Mouse (Mus musculus): Measurements from ENCODE around the gene Paox. TPM values are rescaled to one million over a fixed set of nuclear protein-coding genes. Genes with fewer than 3 reads are reported as not detected.
"Not testable (repeated sequence)": the region's sequence is repeated elsewhere in the genome, so short reads cannot be mapped to it uniquely, and the experiment has no call there.

Paox gene
- polyA plus RNA-seq, 1 experiment from 2014 or later: 11.4 TPM

- Histone ChIP-seq H3K4me1 (replicated peaks) (peaks cover 16% of the 10 kb centered on the region), H3K4me2 (peak overlapping the region; percentile 66), H3K27me3 (no peaks in the 10 kb centered on the region; the same call in 1 of the 2 replicates), H3K36me3 (peaks cover 10% of the 10 kb centered on the region), H3K9ac (peak overlapping the region; percentile 76), H3K9me3 (no peaks in the 10 kb centered on the region), H3K4me3 (peak overlapping the region; percentile 60), H3K27ac (replicated peaks) (0 out of 2 replicates have a peak overlapping the region, but pooled peaks have one; percentile 19)
- ATAC-seq (ENCODE audit: low read depth): peak; percentile 94
- 2% methylated on average over 40 of the region's 40 CpGs for WGBS
These were observed 9.9 kb downstream of the Paox start for GRCm38 (mm10) chr7:140125278-140126021.

GRCm38 (mm10) chr7:140126022-140126350 is 10.4 kb downstream of the Paox start:
- no peaks in the 10 kb centered on the region; the same call in 1 of the 2 replicates for H3K27me3 ChIP-seq
- H3K4me1 ChIP-seq (replicated peaks): peaks cover 16% of the 10 kb centered on the region
- H3K36me3 ChIP-seq: peaks cover 15% of the 10 kb centered on the region
- H3K4me3 ChIP-seq: peak overlapping the region; percentile 60
- WGBS: 11% methylated on average over 5 of the region's 5 CpGs
- H3K9ac ChIP-seq: peak overlapping the region; percentile 76
- peak; percentile 37 for ATAC-seq (ENCODE audit: low read depth)
- no peaks in the 10 kb centered on the region for H3K9me3 ChIP-seq
- H3K4me2 ChIP-seq: peak overlapping the region; percentile 66
- H3K27ac ChIP-seq (replicated peaks): no peak overlapping the region

GRCm38 (mm10) chr7:140126934-140127333 is 11.3 kb downstream of the Paox start:
- Histone ChIP-seq H3K4me2 (peak overlapping the region; percentile 11; the same call in 1 of the 2 replicates), H3K4me3 (no peak overlapping the region), H3K4me1 (replicated peaks) (peaks cover 16% of the 10 kb centered on the region), H3K9ac (no peak overlapping the region), H3K27ac (replicated peaks) (no peak overlapping the region), H3K36me3 (peaks cover 15% of the 10 kb centered on the region), H3K9me3 (no peaks in the 10 kb centered on the region), H3K27me3 (no peaks in the 10 kb centered on the region; the same call in 1 of the 2 replicates)
- no peak for ATAC-seq (ENCODE audit: low read depth)
- whole genome bisulfite sequencing: 92% methylated on average over 3 of the region's 3 CpGs

DNA sequence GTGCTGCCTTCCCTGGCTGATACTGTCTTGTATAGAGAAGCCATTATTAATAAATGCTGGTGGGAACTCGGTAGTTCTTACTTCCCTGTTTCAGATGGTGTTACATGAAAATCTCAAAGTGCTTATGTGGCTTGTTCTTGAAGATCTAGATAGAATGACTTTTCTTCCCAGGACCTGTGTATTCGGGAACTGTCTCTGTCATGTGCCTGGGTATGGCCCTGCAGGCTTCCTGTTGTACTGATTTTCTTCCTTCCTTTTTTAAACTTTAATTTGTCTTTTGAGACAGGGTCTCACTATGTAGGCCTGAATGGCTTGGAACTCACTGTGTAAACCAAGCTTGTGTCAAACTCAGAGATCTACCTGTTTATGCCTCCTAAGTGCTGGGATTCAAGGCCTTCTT is 12.3 kb downstream of the Paox start:
- peaks cover 15% of the 10 kb centered on the region for H3K36me3 ChIP-seq
- peaks cover 16% of the 10 kb centered on the region for H3K4me1 ChIP-seq (replicated peaks)
- no peak overlapping the region for H3K9ac ChIP-seq
- no peaks in the 10 kb centered on the region for H3K27me3 ChIP-seq
- no peak overlapping the region for H3K27ac ChIP-seq (replicated peaks)
- H3K9me3 ChIP-seq: no peaks in the 10 kb centered on the region
- WGBS: 77% methylated on average over 2 of the region's 2 CpGs
- H3K4me2 ChIP-seq: no peak overlapping the region
- no peak for ATAC-seq (ENCODE audit: low read depth)
- H3K4me3 ChIP-seq: no peak overlapping the region

- 95% methylated on average over 7 of the region's 7 CpGs for WGBS
- H3K27me3 ChIP-seq; ATAC-seq (ENCODE audit: low read depth); H3K9ac ChIP-seq; H3K4me2 ChIP-seq; H3K9me3 ChIP-seq; H3K4me3 ChIP-seq; H3K4me1 ChIP-seq (replicated peaks); H3K27ac ChIP-seq (replicated peaks): not testable (repeated sequence)
- H3K36me3 ChIP-seq: peaks cover 15% of the 10 kb centered on the region
These were observed 16.6 kb downstream of the Paox start for GRCm38 (mm10) chr7:140132184-140132583.

GRCm38 (mm10) chr7:140134033-140134432 is 18.4 kb downstream of the Paox start:
- Histone ChIP-seq H3K4me1 (replicated peaks) (peaks cover 14% of the 10 kb centered on the region), H3K36me3 (peaks cover 15% of the 10 kb centered on the region)
- WGBS: 95% methylated on average over 7 of the region's 7 CpGs
- not testable (repeated sequence) for H3K4me2 ChIP-seq; H3K27me3 ChIP-seq; H3K27ac ChIP-seq (replicated peaks); H3K9me3 ChIP-seq; H3K4me3 ChIP-seq; ATAC-seq (ENCODE audit: low read depth); H3K9ac ChIP-seq

DNA sequence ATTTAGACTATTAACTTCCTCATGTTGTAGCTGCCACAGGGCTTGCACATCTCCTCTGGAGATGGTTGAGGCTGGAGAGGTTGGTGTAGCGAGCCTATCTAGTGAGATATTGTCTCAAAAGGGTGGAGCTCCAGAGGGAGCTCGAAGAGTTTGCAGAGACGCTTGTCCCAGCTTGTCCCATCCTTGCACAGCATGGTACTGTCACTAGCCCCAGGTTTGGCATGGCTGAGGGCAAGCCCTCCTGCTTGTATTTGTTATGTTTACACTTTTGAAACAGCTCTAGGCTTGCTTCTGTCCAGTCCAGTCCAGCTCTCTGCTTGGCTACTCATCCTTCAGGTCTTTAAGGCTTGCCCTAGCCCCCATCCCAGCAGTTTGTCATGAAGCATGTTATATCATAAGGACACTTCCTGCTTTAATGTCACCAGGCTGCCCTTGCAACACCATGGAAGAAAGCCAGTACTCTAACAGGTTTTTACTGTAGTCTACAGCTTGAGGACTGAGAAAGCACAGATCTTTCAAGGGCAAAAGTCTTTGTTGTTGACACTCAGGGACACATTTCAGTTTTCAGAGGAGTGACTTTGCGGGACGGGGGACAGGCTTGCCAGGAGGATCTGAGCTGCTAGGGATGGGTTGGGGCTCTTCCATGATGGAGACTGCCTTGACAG is 19.6 kb downstream of the Paox start:
- Histone ChIP-seq H3K27ac (replicated peaks) (no peak overlapping the region), H3K4me1 (replicated peaks) (peaks cover 14% of the 10 kb centered on the region), H3K27me3 (no peaks in the 10 kb centered on the region), H3K36me3 (peaks cover 7% of the 10 kb centered on the region; the same call in 1 of the 2 replicates), H3K9me3 (no peaks in the 10 kb centered on the region), H3K4me2 (no peak overlapping the region), H3K4me3 (no peak overlapping the region), H3K9ac (no peak overlapping the region)
- ATAC-seq (ENCODE audit: low read depth): no peak
- WGBS: 88% methylated on average over 5 of the region's 5 CpGs

GRCm38 (mm10) chr7:140137135-140138020 is 21.8 kb downstream of the Paox start, which contains the start of gene Mtg1:
Gene Mtg1, plus strand, starts transcription at chr7:140137564.
- Histone ChIP-seq H3K36me3 (no peaks in the 10 kb centered on the region), H3K4me1 (replicated peaks) (peaks cover 14% of the 10 kb centered on the region), H3K9ac (peak within 1 kb of the TSS; percentile 87), H3K27ac (replicated peaks) (peak within 1 kb of the TSS; percentile 83), H3K27me3 (no peaks in the 10 kb centered on the region), H3K4me2 (peak within 1 kb of the TSS; percentile 79), H3K9me3 (no peaks in the 10 kb centered on the region), H3K4me3 (peak within 1 kb of the TSS; percentile 73)
- ATAC-seq (ENCODE audit: low read depth): peak; percentile 98
- 2% methylated on average over 39 of the region's 39 CpGs for WGBS

GRCm38 (mm10) chr7:140138021-140138310 is 22.4 kb downstream of the Paox start:
- Histone ChIP-seq H3K27ac (replicated peaks) (peak overlapping the region; percentile 83), H3K4me2 (peak overlapping the region; percentile 79)

DNA sequence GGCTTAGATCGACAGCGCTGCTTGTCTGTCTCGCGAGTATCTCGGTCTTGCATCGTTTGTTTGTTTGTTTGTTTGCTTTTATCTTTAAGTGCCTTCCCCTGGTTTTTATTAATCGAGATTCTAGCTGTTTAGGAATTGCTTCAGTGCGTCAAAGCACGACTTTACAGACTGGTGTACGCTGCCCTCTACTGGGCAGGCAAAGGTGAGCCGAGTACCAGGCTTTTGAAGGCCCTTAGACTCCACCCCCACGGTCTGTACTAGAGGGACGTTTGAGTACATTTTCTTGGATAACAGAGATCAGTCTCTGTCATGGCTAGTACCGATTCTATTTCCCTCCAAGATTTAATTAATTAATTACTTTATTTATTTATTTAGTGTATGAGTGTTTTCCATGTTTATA is 25.8 kb downstream of the Paox start:
- H3K4me1 ChIP-seq (replicated peaks): peaks cover 14% of the 10 kb centered on the region
- H3K4me3 ChIP-seq: no peak overlapping the region
- 5% methylated on average over 14 of the region's 14 CpGs for WGBS
- H3K4me2 ChIP-seq: no peak overlapping the region
- H3K27me3 ChIP-seq: no peaks in the 10 kb centered on the region
- no peaks in the 10 kb centered on the region for H3K36me3 ChIP-seq
- no peaks in the 10 kb centered on the region for H3K9me3 ChIP-seq
- ATAC-seq (ENCODE audit: low read depth): no peak
- no peak overlapping the region for H3K27ac ChIP-seq (replicated peaks)
- H3K9ac ChIP-seq: peak overlapping the region; percentile 38; the same call in 1 of the 2 replicates

More at GRCm38 (mm10) chr7:140138021-140138310, 22.4 kb downstream of the Paox start:
- peak overlapping the region; percentile 87 for H3K9ac ChIP-seq
- under 1% methylated on average over 8 of the region's 8 CpGs for WGBS
- no peaks in the 10 kb centered on the region for H3K9me3 ChIP-seq
- no peaks in the 10 kb centered on the region for H3K36me3 ChIP-seq
- H3K27me3 ChIP-seq: no peaks in the 10 kb centered on the region
- peaks cover 14% of the 10 kb centered on the region for H3K4me1 ChIP-seq (replicated peaks)
- H3K4me3 ChIP-seq: peak overlapping the region; percentile 73
- no peak; the same call in 1 of the 2 replicates for ATAC-seq (ENCODE audit: low read depth)

- Histone ChIP-seq H3K27me3 (no peaks in the 10 kb centered on the region), H3K4me2 (no peak overlapping the region), H3K9ac (no peak overlapping the region), H3K27ac (replicated peaks) (no peak overlapping the region), H3K36me3 (peaks cover 9% of the 10 kb centered on the region; the same call in 1 of the 2 replicates), H3K9me3 (no peaks in the 10 kb centered on the region), H3K4me3 (no peak overlapping the region), H3K4me1 (replicated peaks) (no peaks in the 10 kb centered on the region)
- ATAC-seq (ENCODE audit: low read depth): no peak
- 87% methylated on average over 4 of the region's 4 CpGs for WGBS
These were observed 29.0 kb downstream of the Paox start for GRCm38 (mm10) chr7:140144550-140144949.

DNA sequence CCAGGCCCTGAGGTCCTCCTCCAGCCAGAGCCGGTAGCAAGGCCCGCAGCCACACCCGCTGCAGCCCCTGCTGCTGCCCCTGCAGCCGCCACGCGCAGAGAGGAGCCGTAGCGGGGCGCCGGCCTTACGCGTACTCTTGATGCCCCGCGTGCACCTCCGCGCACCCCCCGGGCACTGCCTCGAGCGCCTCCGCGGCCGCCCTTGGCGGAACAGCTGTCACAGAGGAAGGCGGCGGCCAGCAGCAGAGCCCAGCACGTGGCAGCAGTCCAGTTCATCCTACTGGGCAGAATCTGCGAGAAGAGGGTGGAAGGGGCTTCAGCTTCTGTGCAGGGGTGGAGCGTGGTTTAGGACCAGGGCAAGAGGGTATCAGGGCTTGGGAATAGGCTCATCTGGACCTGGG is 37.8 kb downstream of the Paox start:
- Histone ChIP-seq H3K36me3 (peaks cover 7% of the 10 kb centered on the region; the same call in 1 of the 2 replicates), H3K4me1 (replicated peaks) (peaks cover 27% of the 10 kb centered on the region), H3K4me2 (peak overlapping the region; percentile 66), H3K27me3 (peaks cover 33% of the 10 kb centered on the region), H3K9me3 (no peaks in the 10 kb centered on the region), H3K27ac (replicated peaks) (no peak overlapping the region), H3K9ac (peak overlapping the region; percentile 75), H3K4me3 (peak overlapping the region; percentile 47)
- WGBS: 4% methylated on average over 28 of the region's 28 CpGs
- peak; percentile 40 for ATAC-seq (ENCODE audit: low read depth)
